Mouse (Mus musculus): ENCODE measurements around the gene Dhfr.

DNA sequence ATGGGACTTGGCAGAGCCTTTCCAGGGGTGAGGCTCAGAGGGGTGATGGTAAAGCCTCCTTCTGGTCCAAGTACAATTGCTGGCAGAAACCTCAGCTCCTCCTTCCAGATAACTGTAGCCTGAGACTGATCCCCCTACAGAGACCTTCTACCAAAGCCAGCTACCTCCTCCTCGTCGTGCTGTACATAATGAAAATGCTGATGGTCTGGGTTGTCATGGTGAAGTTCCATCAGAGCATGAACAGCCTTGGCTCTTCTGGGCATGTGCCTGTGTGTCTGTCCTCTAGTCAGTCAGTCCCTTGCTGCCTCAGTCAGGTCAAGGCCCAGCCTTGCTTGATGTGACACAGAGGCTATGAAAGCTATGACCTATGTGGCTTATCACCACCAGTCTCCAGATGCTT, 56.0 kb downstream of the Dhfr start:
- TF ChIP-seq CTCF (conservative IDR thresholded peaks at IDR 0.05 in 1 of 2, IDR thresholded peaks at IDR 0.05 in 1 of 2; ENCODE audit: low read depth in 2 of 2, low read length in 2 of 2) (no peak), EP300 (IDR thresholded peaks at IDR 0.05; ENCODE audit: low read length) (no peak), JUN (IDR thresholded peaks at IDR 0.05; ENCODE audit: insufficient read depth, low read depth, low read length) (no peak), ZMIZ1 (IDR thresholded peaks at IDR 0.05; ENCODE audit: low read depth, low read length) (no peak), POLR2A (IDR thresholded peaks at IDR 0.05; ENCODE audit: low read depth, low read length) (no peak), POLR2AphosphoS2 (IDR thresholded peaks at IDR 0.05; ENCODE audit: low read depth, low read length) (no peak), CHD1 (IDR thresholded peaks at IDR 0.05; ENCODE audit: low read depth, low read length) (no peak), UBTF (IDR thresholded peaks at IDR 0.05; ENCODE audit: low read depth, low read length) (no peak)

All from CH12.LX (cell line).